Mouse (Mus musculus): ENCODE data around the gene Dusp1. TPM values are rescaled to one million over a fixed set of nuclear protein-coding genes. Genes with fewer than 3 reads are reported as not detected.

Dusp1 gene
- polyA plus RNA-seq, 1 experiment from 2014 or later: 36.9 TPM

DNA sequence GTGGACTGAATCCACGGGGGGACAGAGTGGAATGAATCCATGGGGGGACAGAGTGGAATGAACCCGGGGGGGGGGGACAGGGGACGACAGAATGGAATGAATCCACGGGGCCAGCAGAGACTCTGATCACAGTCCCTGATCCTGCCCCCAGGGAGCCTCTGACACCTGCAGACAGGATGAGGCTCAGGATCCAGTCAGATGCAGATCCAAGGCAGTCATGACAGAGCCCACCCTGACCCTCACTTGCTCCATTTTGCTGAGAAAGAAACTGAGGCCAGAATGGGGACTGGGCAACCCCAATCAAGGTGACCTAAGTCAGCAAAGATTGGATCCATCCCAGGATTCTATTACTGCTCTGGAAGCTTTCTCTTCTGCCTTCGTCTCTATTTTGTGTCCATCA is 13.4 kb downstream of the Dusp1 start:
- WGBS: 13% methylated on average over 4 of the region's 5 CpGs
- Histone ChIP-seq H3K36me3 (ENCODE audit: control insufficient read depth, insufficient read depth, low read length) (no peaks in the 10 kb centered on the region), H3K27me3 (ENCODE audit: control insufficient read depth, insufficient read depth, low read length) (no peaks in the 10 kb centered on the region), H3K4me1 (ENCODE audit: control insufficient read depth in 2 of 2, insufficient read depth in 2 of 2, low read length in 2 of 2) (peaks cover 20 to 28% of the 10 kb centered on the region in 2 experiments), H3K9me3 (ENCODE audit: control insufficient read depth, low read length) (no peaks in the 10 kb centered on the region), H3K4me3 (ENCODE audit: control insufficient read depth in 1 of 2, insufficient read depth in 1 of 2, low read depth in 1 of 2, low read length in 2 of 2) (no peak overlapping the region), H3K9ac (ENCODE audit: low read length) (peak overlapping the region; percentile 30; the same call in 1 of the 2 replicates), H3K27ac (replicated peaks in 1 of 2; ENCODE audit: control insufficient read depth in 1 of 2, insufficient read depth in 1 of 2, low read depth in 2 of 2, low read length in 2 of 2) (peak overlapping the region; percentile 14 to 24; a peak in 2 of 4 replicates), H3K4me2 (ENCODE audit: low read length) (no peak overlapping the region)
- ATAC-seq (ENCODE audit: insufficient number of reproducible peaks, insufficient read depth, low FRiP score, low read depth): no peak

DNA sequence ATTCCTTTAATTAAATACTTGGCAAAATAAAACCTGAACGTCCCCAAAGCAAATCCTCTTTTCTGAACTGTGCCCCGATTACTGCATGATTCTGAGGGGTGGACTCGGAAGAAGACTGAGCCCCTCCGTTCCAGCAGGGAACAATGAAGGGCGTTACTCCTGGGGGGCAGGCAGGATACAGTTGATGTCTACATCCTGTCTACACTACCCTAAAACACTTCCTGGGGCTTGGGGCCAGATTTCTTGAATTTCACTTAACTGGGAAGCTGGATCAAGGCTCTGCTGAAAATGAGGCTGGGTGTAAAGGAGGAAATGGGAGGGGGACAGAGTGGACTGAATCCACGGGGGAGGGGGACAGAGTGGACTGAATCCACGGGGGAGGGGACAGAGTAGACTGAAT is 14.2 kb downstream of the Dusp1 start:
- Histone ChIP-seq H3K4me2 (ENCODE audit: low read length) (0 out of 2 replicates have a peak overlapping the region, but pooled peaks have one; percentile 12), H3K27me3 (ENCODE audit: control insufficient read depth, insufficient read depth, low read length) (no peaks in the 10 kb centered on the region), H3K9me3 (ENCODE audit: control insufficient read depth, low read length) (no peaks in the 10 kb centered on the region), H3K4me3 (ENCODE audit: control insufficient read depth in 1 of 2, insufficient read depth in 1 of 2, low read depth in 1 of 2, low read length in 2 of 2) (no peak overlapping the region), H3K4me1 (ENCODE audit: control insufficient read depth in 2 of 2, insufficient read depth in 2 of 2, low read length in 2 of 2) (peaks cover 20 to 25% of the 10 kb centered on the region in 2 experiments), H3K27ac (replicated peaks in 1 of 2; ENCODE audit: control insufficient read depth in 1 of 2, insufficient read depth in 1 of 2, low read depth in 2 of 2, low read length in 2 of 2) (peak overlapping the region; percentile 69 to 91), H3K9ac (ENCODE audit: low read length) (no peak overlapping the region; the same call in 1 of the 2 replicates), H3K36me3 (ENCODE audit: control insufficient read depth, insufficient read depth, low read length) (no peaks in the 10 kb centered on the region)
- peak; percentile 63 for ATAC-seq (ENCODE audit: insufficient number of reproducible peaks, insufficient read depth, low FRiP score, low read depth)
- 31% methylated on average over 7 of the region's 7 CpGs for WGBS

DNA sequence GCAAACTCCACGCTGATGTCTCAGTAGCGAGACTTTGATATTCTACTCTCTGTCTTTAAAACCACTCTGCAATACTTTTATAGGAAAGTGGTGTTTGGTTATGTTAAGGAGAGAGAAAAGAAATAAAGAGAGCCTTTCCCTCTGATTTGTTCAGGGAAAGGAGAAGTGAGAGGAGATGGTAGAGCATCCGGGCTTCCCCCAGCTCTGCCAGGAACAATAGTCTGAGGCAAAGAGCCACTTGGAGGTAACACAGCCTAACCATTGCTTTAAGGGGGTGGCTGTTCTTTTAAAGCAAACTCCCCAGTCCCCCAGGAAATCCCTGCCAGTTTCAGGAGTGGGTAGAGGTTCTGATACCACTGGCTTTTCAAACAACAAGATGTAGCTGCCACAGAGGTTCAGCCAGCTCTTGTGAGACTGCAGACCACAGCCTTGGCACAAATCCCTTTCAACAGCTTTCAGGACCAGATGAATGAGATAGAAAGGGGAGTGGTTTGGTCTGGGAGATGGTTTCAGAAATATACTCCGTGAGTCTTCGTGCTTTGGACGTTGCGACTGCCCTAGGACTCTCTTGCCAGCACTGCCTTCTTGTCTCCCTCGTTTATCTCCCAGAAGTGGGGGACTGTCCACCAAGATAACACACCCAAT is 17.5 kb downstream of the Dusp1 start:
- H3K36me3 ChIP-seq (ENCODE audit: control insufficient read depth, insufficient read depth, low read length): no peaks in the 10 kb centered on the region
- H3K4me2 ChIP-seq (ENCODE audit: low read length): no peak overlapping the region
- H3K4me3 ChIP-seq (ENCODE audit: control insufficient read depth in 1 of 2, insufficient read depth in 1 of 2, low read depth in 1 of 2, low read length in 2 of 2): no peak overlapping the region
- H3K27me3 ChIP-seq (ENCODE audit: control insufficient read depth, insufficient read depth, low read length): no peaks in the 10 kb centered on the region
- WGBS: 41% methylated on average over 8 of the region's 8 CpGs
- H3K9ac ChIP-seq (ENCODE audit: low read length): 0 out of 2 replicates have a peak overlapping the region, but pooled peaks have one; percentile 8
- H3K4me1 ChIP-seq (ENCODE audit: control insufficient read depth in 2 of 2, insufficient read depth in 2 of 2, low read length in 2 of 2): peaks cover 13 to 14% of the 10 kb centered on the region in 2 experiments
- ATAC-seq (ENCODE audit: insufficient number of reproducible peaks, insufficient read depth, low FRiP score, low read depth): no peak
- peak overlapping the region in 1 of 2 experiments; percentile 19; a peak in 2 of 4 replicates for H3K27ac ChIP-seq (replicated peaks in 1 of 2; ENCODE audit: control insufficient read depth in 1 of 2, insufficient read depth in 1 of 2, low read depth in 2 of 2, low read length in 2 of 2)
- H3K9me3 ChIP-seq (ENCODE audit: control insufficient read depth, low read length): no peaks in the 10 kb centered on the region

DNA sequence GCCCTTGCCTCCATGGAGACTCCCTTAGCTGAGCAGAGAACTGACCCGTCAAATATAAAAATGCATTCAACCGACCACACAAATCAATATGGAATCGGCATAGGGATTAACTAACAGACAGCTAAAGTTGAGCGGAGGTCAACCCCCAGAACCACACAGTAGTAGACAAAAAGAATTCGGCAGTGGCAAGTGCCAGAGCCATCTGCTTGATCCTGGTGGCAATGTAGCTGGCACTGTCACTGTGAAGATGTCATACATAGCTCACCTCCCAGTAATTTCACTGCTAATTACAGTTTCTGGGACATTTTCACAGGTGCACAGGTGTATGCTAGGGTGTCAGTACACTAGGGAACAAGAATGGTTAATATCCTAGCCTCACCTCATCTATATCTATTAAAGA is 21.8 kb downstream of the Dusp1 start:
- peaks cover 17 to 18% of the 10 kb centered on the region in 2 experiments for H3K4me1 ChIP-seq (ENCODE audit: control insufficient read depth in 2 of 2, insufficient read depth in 2 of 2, low read length in 2 of 2)
- H3K36me3 ChIP-seq (ENCODE audit: control insufficient read depth, insufficient read depth, low read length): no peaks in the 10 kb centered on the region
- no peak for ATAC-seq (ENCODE audit: insufficient number of reproducible peaks, insufficient read depth, low FRiP score, low read depth)
- no peak overlapping the region for H3K9ac ChIP-seq (ENCODE audit: low read length)
- H3K4me3 ChIP-seq (ENCODE audit: control insufficient read depth in 1 of 2, insufficient read depth in 1 of 2, low read depth in 1 of 2, low read length in 2 of 2): no peak overlapping the region
- H3K9me3 ChIP-seq (ENCODE audit: control insufficient read depth, low read length): no peaks in the 10 kb centered on the region
- no peak overlapping the region for H3K4me2 ChIP-seq (ENCODE audit: low read length)
- 86% methylated on average over 5 of the region's 5 CpGs for WGBS
- no peak overlapping the region for H3K27ac ChIP-seq (replicated peaks in 1 of 2; ENCODE audit: control insufficient read depth in 1 of 2, insufficient read depth in 1 of 2, low read depth in 2 of 2, low read length in 2 of 2)
- H3K27me3 ChIP-seq (ENCODE audit: control insufficient read depth, insufficient read depth, low read length): no peaks in the 10 kb centered on the region

DNA sequence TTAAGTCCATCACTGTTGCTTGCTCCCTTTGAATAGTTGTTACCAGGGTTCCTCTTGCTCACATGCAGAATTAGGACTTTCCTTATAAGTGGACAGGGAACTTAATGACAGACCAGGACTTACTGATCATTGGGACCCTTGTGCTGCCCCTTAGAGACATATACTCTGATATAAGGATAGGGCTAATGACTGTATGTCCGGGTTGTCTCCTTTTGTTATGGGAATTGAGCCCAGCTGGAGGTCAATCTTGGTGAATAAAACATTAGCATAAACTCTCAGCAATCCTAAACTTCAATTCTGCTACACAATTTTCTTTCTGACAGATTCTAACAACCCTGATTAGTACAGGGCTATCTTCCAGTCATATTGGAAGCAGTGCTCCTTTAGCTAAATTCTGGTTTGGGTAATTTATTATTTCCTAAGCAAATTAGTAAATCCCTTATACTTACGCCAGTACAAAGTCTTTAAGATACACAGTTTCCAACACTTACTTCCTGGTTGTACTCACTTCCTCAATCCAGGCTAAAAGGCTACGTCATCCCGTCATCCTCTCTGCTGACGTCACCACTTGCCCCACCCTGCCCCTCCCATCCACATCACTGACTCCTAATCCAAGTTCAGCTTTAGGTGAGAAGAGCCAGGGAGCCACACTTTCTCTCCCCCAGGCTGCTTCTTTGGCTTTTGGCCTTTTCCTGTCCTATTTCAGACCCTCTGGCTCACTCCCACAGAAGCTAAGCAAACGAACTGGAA is 24.0 kb downstream of the Dusp1 start:
- Histone ChIP-seq H3K27ac (replicated peaks in 1 of 2; ENCODE audit: control insufficient read depth in 1 of 2, insufficient read depth in 1 of 2, low read depth in 2 of 2, low read length in 2 of 2) (no peak overlapping the region; a peak in 1 of 4 replicates), H3K4me2 (ENCODE audit: low read length) (peak overlapping the region; percentile 21; the same call in 1 of the 2 replicates), H3K27me3 (ENCODE audit: control insufficient read depth, insufficient read depth, low read length) (no peaks in the 10 kb centered on the region), H3K36me3 (ENCODE audit: control insufficient read depth, insufficient read depth, low read length) (no peaks in the 10 kb centered on the region), H3K9me3 (ENCODE audit: control insufficient read depth, low read length) (no peaks in the 10 kb centered on the region), H3K4me3 (ENCODE audit: control insufficient read depth in 1 of 2, insufficient read depth in 1 of 2, low read depth in 1 of 2, low read length in 2 of 2) (no peak overlapping the region), H3K9ac (ENCODE audit: low read length) (no peak overlapping the region), H3K4me1 (ENCODE audit: control insufficient read depth in 2 of 2, insufficient read depth in 2 of 2, low read length in 2 of 2) (peaks cover 13 to 16% of the 10 kb centered on the region in 2 experiments)
- whole genome bisulfite sequencing: 32% methylated on average over 6 of the region's 6 CpGs
- ATAC-seq (ENCODE audit: insufficient number of reproducible peaks, insufficient read depth, low FRiP score, low read depth): no peak

DNA sequence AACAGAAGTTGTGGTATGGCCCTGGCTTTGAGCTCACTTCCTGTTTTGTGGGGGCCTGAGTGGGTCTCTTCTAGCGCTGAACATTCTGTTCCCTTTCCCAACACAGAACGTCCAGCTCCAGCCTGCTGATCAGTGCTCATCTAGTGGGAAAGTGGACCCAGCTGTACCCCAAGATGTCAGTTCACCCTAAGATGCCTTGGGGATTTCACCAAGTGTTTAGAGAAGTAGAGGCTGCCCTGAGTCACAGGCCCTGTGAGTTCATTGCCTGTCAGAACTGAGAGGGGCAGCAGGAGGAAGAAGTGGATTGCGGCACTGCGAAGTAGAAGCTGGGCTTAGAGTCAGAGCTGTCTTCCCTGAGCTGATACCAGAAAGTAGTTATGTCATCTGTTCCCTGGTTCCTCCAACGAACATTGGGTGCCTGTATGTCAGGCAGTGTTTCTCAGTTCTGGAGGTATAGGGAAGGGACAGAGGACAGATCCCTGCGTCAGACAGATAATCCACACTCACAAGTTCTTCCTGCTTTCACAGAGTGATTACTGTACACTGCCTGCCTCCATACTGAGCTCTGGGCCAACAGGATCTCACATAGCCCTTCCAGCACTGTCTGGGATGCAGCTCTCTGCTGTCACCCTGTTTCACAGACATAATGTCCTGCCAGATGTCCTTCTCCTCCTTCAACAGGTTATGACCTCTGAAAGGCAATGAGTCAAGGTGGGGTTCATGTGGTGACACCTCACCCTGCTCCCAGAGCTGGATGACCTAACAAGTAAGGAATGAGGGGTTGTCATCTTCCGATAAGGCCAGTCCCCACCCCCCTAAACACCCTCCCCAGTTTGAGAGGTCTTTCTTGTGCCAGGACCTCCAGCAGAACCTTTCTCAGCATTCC is 26.4 kb downstream of the Dusp1 start:
- H3K27me3 ChIP-seq (ENCODE audit: control insufficient read depth, insufficient read depth, low read length): no peaks in the 10 kb centered on the region
- no peak for ATAC-seq (ENCODE audit: insufficient number of reproducible peaks, insufficient read depth, low FRiP score, low read depth)

DNA sequence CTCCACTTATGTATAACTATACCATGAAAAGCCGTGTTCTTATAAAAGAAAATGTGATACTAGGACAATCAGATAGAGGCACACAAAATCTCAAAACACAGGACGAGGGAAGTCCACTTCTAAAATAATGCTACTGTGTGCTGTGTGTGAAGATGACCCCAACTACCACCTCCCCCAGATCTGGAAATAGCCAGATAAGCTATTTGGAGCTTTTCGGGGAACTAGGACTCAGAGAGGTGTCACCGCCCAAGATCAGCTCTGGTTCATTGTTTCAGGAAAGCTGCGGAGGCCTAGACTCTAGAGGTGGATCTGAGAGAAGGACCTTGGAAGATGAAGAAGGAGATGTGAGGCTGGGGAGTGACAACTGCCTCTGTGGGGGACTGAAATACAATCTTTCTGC is 27.2 kb downstream of the Dusp1 start:
- Histone ChIP-seq H3K4me3 (ENCODE audit: control insufficient read depth in 1 of 2, insufficient read depth in 1 of 2, low read depth in 1 of 2, low read length in 2 of 2) (no peak overlapping the region), H3K4me1 (ENCODE audit: control insufficient read depth in 2 of 2, insufficient read depth in 2 of 2, low read length in 2 of 2) (peaks cover 26 to 34% of the 10 kb centered on the region in 2 experiments), H3K36me3 (ENCODE audit: control insufficient read depth, insufficient read depth, low read length) (no peaks in the 10 kb centered on the region), H3K9ac (ENCODE audit: low read length) (no peak overlapping the region), H3K9me3 (ENCODE audit: control insufficient read depth, low read length) (no peaks in the 10 kb centered on the region), H3K4me2 (ENCODE audit: low read length) (no peak overlapping the region), H3K27ac (replicated peaks in 1 of 2; ENCODE audit: control insufficient read depth in 1 of 2, insufficient read depth in 1 of 2, low read depth in 2 of 2, low read length in 2 of 2) (peak overlapping the region in 1 of 2 experiments; percentile 46; a peak in 2 of 4 replicates), H3K27me3 (ENCODE audit: control insufficient read depth, insufficient read depth, low read length) (no peaks in the 10 kb centered on the region)
- 76% methylated on average over 5 of the region's 5 CpGs for WGBS
- ATAC-seq (ENCODE audit: insufficient number of reproducible peaks, insufficient read depth, low FRiP score, low read depth): no peak

More for the DNA sequence above, 26.4 kb downstream of the Dusp1 start:
- Histone ChIP-seq H3K9me3 (ENCODE audit: control insufficient read depth, low read length) (no peaks in the 10 kb centered on the region), H3K4me2 (ENCODE audit: low read length) (no peak overlapping the region), H3K9ac (ENCODE audit: low read length) (no peak overlapping the region), H3K36me3 (ENCODE audit: control insufficient read depth, insufficient read depth, low read length) (no peaks in the 10 kb centered on the region), H3K4me3 (ENCODE audit: control insufficient read depth in 1 of 2, insufficient read depth in 1 of 2, low read depth in 1 of 2, low read length in 2 of 2) (no peak overlapping the region), H3K27ac (replicated peaks in 1 of 2; ENCODE audit: control insufficient read depth in 1 of 2, insufficient read depth in 1 of 2, low read depth in 2 of 2, low read length in 2 of 2) (peak overlapping the region in 1 of 2 experiments; percentile 46; a peak in 2 of 4 replicates), H3K4me1 (ENCODE audit: control insufficient read depth in 2 of 2, insufficient read depth in 2 of 2, low read length in 2 of 2) (peaks cover 18 to 26% of the 10 kb centered on the region in 2 experiments)
- 50% methylated on average over 7 of the region's 7 CpGs for WGBS

All from heart, embryonic 14.5 days (tissue).